Mouse (Mus musculus): ENCODE data around the gene Nkrf.

The Nkrf gene

DNA sequence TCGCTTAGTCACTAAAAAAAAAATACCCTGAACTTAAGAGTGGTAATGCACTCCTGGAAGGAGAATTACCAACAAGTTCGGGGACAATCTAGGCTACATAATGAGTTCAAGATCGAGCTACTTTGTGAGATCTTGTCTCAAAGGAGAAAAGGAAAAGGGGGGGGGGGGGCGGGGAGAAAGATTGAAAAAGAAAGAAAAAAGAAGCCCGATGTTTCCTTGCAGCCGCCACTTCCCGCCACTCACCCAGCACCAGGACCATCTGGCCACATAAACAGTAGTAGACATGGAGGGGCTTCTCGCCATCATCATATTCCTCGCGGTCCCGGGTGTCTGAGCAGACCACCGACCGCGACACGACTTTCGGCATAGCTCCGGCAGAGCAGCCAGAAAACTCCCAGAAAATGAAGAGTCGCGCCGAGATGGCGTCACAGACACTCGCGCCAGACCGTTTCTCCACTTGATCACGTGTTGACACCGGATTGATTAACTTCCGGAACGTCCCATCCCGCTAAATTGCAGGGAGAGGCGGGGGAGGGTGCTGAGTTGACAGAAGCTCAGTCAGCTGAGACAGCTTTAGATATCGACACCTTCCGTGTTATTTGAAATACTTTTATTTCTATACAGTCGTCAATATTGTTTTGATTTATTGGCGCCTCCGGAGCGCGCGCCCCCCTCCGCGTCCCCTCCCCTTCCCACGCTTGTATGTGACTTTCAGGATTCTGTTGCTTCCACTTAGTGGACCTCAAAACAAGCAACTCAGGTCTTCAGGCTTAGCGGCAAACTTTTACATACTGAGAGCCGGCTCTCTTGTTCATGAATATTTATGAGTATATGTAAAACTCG is 38.7 kb downstream of the Nkrf start:
- peak; percentile 84 for DNase-seq (ENCODE audit: low read depth)

DNA sequence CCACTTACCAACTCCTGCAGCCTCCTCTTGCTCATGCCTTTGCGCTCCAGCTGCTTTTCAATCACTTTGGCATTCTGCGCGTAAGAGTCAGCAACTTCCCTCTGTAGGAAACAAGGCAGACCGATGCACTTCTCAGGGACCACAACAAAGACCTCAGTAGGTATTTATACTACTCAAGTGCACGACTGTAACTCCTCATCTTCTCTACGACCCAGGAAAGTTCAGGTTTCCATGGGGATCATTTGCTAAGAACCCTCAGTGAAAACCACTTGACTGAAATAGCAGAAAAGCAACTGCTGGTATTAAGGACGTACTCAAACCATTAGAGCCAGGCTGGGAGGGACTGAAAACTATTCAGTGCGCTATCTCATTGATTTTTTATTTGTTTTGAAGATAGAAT is 50.1 kb downstream of the Nkrf start:
- no peak for DNase-seq (ENCODE audit: low read depth)

GRCm38 (mm10) chrX:36847152-36847551 is 55.5 kb downstream of the Nkrf start:
- no peak for DNase-seq (ENCODE audit: low read depth)

GRCm38 (mm10) chrX:36843346-36843990 is 59.2 kb downstream of the Nkrf start:
- no peak for DNase-seq (ENCODE audit: low read depth)

- no peak for DNase-seq (ENCODE audit: low read depth)
Observed at GRCm38 (mm10) chrX:36841698-36842097, 61.0 kb downstream of the Nkrf start.

DNA sequence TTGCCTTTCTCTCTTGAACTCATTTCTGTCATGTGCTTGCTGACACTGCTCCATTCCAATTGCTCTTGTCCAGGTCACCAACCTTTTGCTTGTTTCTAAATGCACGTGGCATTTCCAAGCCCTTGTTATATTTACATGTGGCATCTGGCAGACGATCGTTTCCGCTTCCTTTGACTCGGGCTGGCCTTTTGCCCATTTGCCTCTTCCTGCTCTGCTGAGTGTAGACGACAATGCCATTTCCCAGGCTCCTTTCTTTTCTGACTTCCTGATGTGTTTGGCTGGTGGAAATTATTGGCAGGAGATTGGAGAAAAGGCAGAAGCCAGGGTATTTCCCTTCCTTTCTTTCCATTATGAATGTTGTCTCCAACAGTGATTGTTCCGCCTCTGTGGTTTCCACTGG is 63.3 kb downstream of the Nkrf start:
- DNase-seq (ENCODE audit: low read depth): no peak

Data from naive thymus-derived CD4-positive, alpha-beta T cell, adult 2 months (primary cell).